Mouse (Mus musculus): Measurements from ENCODE around the gene 2010300C02Rik.
A peak's percentile ranks its signal among the peaks of the same experiment; 100 is the strongest.

DNA sequence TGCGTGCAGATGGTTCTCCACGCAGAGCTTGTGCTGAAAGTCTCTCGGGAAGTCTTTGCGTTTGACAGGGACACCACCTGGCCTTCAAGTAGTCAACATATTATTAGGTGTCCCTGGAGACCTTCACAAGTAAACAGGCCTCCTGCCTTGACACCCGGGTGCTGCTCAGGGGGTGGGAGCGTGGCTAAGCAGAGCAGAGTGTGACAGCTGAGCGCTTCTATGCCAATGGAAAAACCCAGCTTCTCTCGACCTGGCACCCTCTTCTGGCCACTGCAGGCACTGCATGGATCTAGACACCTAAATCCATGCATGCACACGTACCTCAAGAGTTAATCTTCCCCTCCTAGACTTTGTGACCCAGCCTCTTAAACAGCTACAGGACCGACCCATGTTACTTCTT lies 80.8 kb downstream of the 2010300C02Rik start:
- TF ChIP-seq CTCF (IDR thresholded peaks at IDR 0.05; ENCODE audit: low read depth) = peak; percentile 93
- TF ChIP-seq EP300 (optimal IDR thresholded peaks at IDR 0.05) = no peak

Data from stomach, postnatal 0 days (tissue).